Mouse (Mus musculus) bone marrow macrophage, adult 2 months (primary cell): ENCODE measurements at regions not wholly inside any gene's neighbourhood (a gene's known extent, or its start where the extent isn't known, plus 50 kb on each side); places are given as distances from the start of the nearest gene placed in this dataset.

Source experiments
- H3K27ac ChIP-seq: 2 replicates; pipeline ENCODE4 v1.5.1; 2012; ENCODE audit warnings: low read depth, low read length; ENCODE audit not compliant: insufficient read depth
- H3K4me1 ChIP-seq: 2 replicates; pipeline ENCODE4 v1.6.1; 2012; ENCODE audit warnings: low read length; ENCODE audit not compliant: control insufficient read depth, insufficient read depth
- H3K4me3 ChIP-seq: 2 replicates; pipeline ENCODE4 v1.5.1; 2012; ENCODE audit warnings: mild to moderate bottlenecking, low read length, moderate library complexity; ENCODE audit not compliant: insufficient read depth
- CTCF ChIP-seq: IDR thresholded peaks from 2 replicates; pipeline ENCODE4 v1.5.1; 2012; ENCODE audit warnings: low read depth, mild to moderate bottlenecking, low read length, moderate library complexity
- POLR2A ChIP-seq: IDR thresholded peaks from 2 replicates; pipeline ENCODE4 v1.6.1; 2012; ENCODE audit warnings: mild to moderate bottlenecking, low read depth, low read length, borderline replicate concordance

DNA sequence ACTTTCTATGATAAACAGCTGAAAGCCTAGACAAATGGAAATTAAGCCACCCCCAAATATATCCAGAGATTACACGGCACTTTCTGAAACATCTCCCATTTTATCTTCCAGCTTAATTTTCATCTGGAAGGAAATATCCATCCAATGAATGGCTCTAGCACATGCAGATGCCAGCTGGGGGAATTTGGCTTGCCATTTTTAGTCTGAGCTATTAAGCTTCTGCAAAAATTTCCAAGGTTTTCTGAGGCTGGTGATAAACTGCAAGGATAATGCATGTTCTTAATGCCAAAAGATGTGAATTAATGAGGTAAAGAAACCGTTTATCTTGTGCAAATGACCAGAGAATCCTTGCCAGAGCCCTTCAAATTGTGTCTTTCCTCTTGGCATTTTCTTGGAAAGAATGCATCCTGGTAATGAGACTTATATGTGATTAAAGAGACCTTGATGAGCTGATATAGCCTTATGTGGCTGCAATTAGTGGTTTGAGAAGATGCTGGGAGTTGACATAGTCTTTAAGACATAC, 149.4 kb upstream of the Mmadhc start:
- H3K4me1 ChIP-seq: no peaks in the 10 kb centered on the region
- no peak overlapping the region for H3K4me3 ChIP-seq
- no peak for TF ChIP-seq CTCF
- no peak for TF ChIP-seq POLR2A
- H3K27ac ChIP-seq: no peak overlapping the region

DNA sequence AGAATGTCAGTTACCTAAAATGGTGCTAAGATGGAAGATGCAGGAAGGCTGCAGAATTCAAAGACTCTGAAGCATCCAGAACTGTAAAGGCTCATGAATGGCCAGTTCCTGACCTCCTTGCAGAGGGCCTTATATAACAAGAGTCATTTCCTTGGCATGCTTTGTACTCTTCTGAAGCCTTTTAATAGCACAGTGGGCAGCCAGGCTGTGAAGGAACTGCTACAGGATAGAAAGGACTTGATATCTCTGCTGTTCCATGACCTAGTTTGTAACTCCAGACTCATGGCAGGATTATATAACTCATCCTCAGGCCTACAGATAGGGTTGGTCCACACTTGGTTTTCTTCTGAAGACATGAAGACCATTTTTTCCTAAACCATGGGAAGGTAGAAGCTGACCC, 143.7 kb upstream of the Mmadhc start:
- Histone ChIP-seq H3K27ac (no peak overlapping the region), H3K4me3 (no peak overlapping the region), H3K4me1 (no peaks in the 10 kb centered on the region)
- TF ChIP-seq CTCF: no peak
- no peak for TF ChIP-seq POLR2A

DNA sequence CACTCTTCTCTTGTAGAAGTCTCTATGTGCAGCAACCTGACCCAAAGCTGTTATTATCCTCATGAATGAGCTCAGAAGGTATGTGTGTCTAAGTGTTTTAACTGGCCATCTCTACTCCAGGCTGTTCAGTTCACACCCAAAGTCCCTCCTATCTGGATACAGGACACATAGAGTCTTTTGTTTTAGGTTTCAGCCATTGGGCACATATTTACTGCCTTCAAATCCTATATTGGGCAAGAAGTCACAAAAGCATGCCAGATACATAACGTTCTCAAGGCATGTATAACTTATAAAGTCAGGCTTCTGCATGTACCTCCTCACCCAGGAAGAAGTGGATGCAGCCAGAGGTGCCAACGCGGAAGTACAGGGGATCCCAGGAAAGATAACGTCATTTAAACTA, 136.6 kb upstream of the Mmadhc start:
- no peak for TF ChIP-seq POLR2A
- no peaks in the 10 kb centered on the region for H3K4me1 ChIP-seq
- H3K4me3 ChIP-seq: no peak overlapping the region
- H3K27ac ChIP-seq: no peak overlapping the region

DNA sequence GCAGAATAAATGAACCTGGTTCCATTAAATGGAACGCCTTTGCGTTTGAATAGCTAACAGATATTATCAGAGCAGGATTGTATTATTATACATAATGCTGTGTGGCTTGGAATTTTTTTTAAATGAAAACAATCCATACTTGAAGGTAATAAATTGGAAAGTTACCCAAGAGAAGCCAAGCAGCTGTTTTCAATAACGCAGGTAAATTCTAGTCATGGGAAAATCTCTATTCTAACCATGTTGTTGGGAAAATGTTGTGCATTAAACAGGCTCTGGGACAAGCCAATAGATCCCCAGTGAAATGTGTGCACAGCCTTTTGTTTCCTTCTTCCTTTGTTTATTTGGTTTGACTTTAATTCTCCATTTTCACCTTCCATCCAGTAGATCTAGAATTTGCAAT, 128.6 kb upstream of the Mmadhc start:
- no peak overlapping the region for H3K27ac ChIP-seq
- no peaks in the 10 kb centered on the region for H3K4me1 ChIP-seq
- TF ChIP-seq CTCF (no peak), POLR2A (no peak)
- H3K4me3 ChIP-seq: no peak overlapping the region

DNA sequence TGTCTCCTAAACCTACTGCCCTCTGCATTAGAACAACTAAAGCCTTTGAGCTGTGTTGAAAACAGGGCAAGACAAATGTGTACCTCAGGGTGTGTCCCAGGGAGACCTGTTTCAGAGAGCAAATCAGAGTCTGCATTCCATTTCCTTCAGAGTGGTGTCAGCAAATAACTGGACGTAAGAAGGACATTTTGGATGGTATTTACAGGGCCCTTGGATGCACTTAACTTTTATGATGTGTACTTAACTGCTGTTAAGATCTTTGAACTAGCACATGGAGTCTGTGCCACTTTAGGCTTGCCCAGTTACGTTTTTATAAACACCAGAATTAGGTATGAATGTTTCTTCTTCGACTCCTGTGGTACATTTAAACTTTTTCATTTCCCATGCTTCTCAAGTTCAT, 123.0 kb upstream of the Mmadhc start:
- TF ChIP-seq CTCF: no peak
- no peak for TF ChIP-seq POLR2A
- H3K4me3 ChIP-seq: no peak overlapping the region
- no peaks in the 10 kb centered on the region for H3K4me1 ChIP-seq
- no peak overlapping the region for H3K27ac ChIP-seq

DNA sequence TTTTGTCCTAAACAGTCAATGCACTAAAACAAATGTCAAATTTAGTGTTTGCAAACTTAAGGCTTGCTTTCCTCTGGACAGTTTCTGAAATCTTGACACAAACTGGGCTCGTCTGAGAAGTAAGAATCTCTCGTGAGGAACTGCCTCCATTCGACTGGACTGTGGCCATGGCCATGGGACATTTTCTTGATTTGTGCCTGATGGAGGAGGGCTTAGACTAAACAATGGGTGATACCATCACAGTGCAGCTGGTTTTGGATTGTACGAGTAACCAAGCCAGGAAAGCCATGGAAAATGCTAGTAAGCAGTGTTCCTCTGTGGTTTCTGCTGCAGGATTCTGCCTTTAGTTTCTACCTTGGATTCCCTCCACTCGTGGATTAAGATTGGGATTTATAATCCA, 121.0 kb upstream of the Mmadhc start:
- H3K4me1 ChIP-seq: no peaks in the 10 kb centered on the region
- no peak overlapping the region for H3K4me3 ChIP-seq
- H3K27ac ChIP-seq: no peak overlapping the region
- TF ChIP-seq POLR2A (no peak), CTCF (no peak)

DNA sequence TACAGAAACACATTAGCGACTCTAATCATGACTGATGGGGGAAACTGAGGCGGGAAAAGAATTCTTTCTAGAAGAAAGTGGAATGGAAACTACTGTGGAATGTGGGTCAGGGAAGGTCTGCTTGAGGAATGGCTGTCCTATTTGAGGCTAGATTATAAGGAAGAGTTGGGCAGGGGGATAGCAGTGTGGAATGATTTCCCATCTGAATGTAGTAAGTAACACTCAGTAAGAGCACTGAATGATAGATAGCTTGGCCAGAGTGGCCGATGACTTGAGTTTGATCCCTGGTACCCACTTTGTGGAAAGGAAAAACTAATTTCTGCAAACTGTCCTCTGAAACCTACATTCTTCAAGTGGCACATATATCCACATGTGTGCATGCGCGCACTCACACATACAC, 120.5 kb upstream of the Mmadhc start:
- no peaks in the 10 kb centered on the region for H3K4me1 ChIP-seq
- no peak overlapping the region for H3K4me3 ChIP-seq
- TF ChIP-seq POLR2A: no peak
- TF ChIP-seq CTCF: no peak
- no peak overlapping the region for H3K27ac ChIP-seq

DNA sequence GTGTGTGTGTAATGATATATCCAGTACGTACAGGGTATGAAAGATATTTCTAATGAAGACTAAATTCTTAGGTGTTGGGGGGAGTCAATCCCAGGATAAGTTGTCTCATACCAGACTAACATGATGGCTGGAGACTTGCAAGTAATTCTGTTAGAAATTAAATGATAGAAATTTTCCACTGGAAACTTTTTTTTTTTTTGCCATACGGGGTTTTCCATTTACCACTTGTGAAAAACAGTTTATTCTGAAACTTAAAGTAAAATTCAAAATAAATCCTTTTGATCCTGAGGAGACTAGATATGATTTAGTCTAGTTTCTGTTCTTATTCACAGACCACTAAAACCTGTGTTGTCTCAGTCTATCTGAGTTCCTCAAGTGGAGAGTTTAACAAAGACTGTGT, 119.5 kb upstream of the Mmadhc start:
- TF ChIP-seq POLR2A (no peak), CTCF (no peak)
- no peak overlapping the region for H3K27ac ChIP-seq
- no peak overlapping the region for H3K4me3 ChIP-seq
- no peaks in the 10 kb centered on the region for H3K4me1 ChIP-seq

DNA sequence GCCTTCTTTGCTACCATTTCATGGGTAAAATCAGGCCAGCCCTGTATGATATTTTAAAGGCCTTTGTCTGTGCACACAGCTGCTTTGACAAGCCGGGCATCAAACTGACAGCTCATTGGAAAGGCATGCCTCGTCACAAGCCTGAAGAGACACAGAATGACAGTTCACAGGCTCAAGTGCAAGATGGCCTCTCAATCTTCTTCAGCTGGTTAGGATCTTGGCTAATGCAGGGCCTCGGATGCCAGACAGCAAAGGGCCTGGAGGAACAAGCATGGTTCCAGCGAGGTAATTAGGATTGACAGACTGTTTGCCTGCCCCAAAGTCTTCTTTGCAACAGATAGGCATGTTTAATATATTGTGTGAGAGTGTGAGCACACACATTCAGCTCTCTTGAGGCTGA, 109.3 kb upstream of the Mmadhc start:
- Histone ChIP-seq H3K27ac (no peak overlapping the region), H3K4me1 (no peaks in the 10 kb centered on the region), H3K4me3 (no peak overlapping the region)
- no peak for TF ChIP-seq CTCF
- no peak for TF ChIP-seq POLR2A

DNA sequence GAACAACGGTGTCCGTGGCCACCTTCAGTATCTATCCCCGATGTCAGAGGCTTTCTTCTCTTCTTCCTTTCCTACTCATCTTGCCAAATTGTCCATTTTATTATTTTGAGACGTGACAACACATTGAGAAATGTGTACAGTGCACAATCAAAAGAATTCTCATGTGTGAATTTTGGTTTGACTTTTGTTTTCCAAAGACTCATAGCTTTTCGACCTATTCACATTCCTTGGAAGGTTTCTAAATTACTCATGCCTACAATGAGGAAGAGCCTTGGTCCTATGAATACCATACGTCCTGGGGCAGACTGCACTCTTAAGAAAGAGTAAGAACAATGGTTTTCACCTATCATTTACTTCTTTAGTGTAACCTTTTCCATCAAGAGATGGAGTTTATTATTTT, 106.5 kb upstream of the Mmadhc start:
- Histone ChIP-seq H3K4me1 (no peaks in the 10 kb centered on the region), H3K27ac (no peak overlapping the region), H3K4me3 (no peak overlapping the region)
- TF ChIP-seq POLR2A (no peak), CTCF (no peak)

DNA sequence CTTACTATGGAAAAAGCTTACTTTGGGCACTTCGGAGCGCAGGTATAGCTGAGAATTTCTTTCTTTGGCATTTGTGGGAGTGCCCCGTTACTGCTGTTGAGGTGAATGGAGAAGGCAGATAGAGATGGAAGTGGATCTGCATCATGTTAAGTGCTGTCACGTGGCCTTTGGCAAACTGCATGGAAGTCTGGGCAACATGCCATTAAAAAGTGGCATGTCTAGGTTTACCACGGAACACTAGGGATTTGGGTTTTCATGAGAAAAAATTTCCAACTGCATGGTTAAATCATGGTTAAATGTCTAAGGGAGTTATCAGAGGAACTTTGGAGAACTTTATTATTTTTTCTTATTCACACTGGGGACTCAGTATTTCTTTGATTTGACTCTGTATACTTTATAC, 102.0 kb upstream of the Mmadhc start:
- TF ChIP-seq CTCF: no peak
- no peak for TF ChIP-seq POLR2A
- Histone ChIP-seq H3K4me1 (no peaks in the 10 kb centered on the region), H3K4me3 (no peak overlapping the region), H3K27ac (no peak overlapping the region)
